Mouse (Mus musculus) E14TG2a.4 (cell line): ENCODE measurements at regions not wholly inside any gene's neighbourhood (a gene's known extent, or its start where the extent isn't known, plus 50 kb on each side); places are given as distances from the start of the nearest gene placed in this dataset.

ENCODE experiments used
- CTCF ChIP-seq: conservative IDR thresholded peaks from 2 replicates; pipeline ENCODE4 v1.5.1; 2014; ENCODE audit warnings: low read length
- NANOG ChIP-seq: IDR thresholded peaks from 2 replicates; pipeline ENCODE4 v1.6.1; 2014; ENCODE audit warnings: borderline replicate concordance, low read length, mixed read lengths
- POU5F1 ChIP-seq: IDR thresholded peaks from 2 replicates; pipeline ENCODE4 v1.6.1; 2014; ENCODE audit warnings: low read length, borderline replicate concordance

- no peak for TF ChIP-seq CTCF
- TF ChIP-seq POU5F1, result no peak
- TF ChIP-seq NANOG, result no peak
Measured at GRCm38 (mm10) chr13:83737031-83737825, 233.4 kb downstream of the Mef2c start.
